Mouse (Mus musculus) lung, adult 2 months (tissue): ENCODE results near the gene Eps8l1. TPM values are rescaled to one million over a fixed set of nuclear protein-coding genes. Genes with fewer than 3 reads are reported as not detected.

Experiments used
- DNase-seq: peaks from one replicate; pipeline ENCODE4 v3.0.0; 2022
- H3K4me1 ChIP-seq: fragments of 200-500 bp; 2 replicates; pipeline ENCODE4 v1.6.1; 2011; ENCODE audit warnings: low read length; ENCODE audit not compliant: control insufficient read depth, insufficient read depth
- H3K4me3 ChIP-seq: fragments of 200-500 bp; replicated peaks from 2 replicates; pipeline ENCODE3; 2011; ENCODE audit warnings: low read depth, mild to moderate bottlenecking, control low read depth, low read length; ENCODE audit errors: extremely low read depth
- CTCF ChIP-seq: fragments of 200-500 bp; IDR thresholded peaks from 2 replicates; pipeline ENCODE4 v1.5.1; 2011; ENCODE audit warnings: mild to moderate bottlenecking, low read length, control low read depth; ENCODE audit not compliant: insufficient read depth
- POLR2A ChIP-seq: fragments of 200-500 bp; IDR thresholded peaks from 2 replicates; pipeline ENCODE4 v1.6.1; 2011; ENCODE audit warnings: low read depth, mild to moderate bottlenecking, control low read depth, low read length, borderline replicate concordance; ENCODE audit errors: extremely low read depth
- WGBS: fragments of 180-500 bp; shearing (Covaris S2); methylation state at CpG from one replicate; pipeline ENCODE4 v1.1.7; 2018; 5-methylcytosine and 5-hydroxymethylcytosine counted together
- polyA plus RNA-seq: library from polyadenylated mRNA; depleted of rRNA; stranded (reverse); fragments of >200 nt; gene quantifications from 2 replicates; pipeline ENCODE4 v1.2.3, GENCODE M21; 2012

Gene Eps8l1
- polyA plus RNA-seq, 1 experiment: 44.8 TPM

GRCm38 (mm10) chr7:4504646-4505435 lies 44.4 kb downstream of the Eps8l1 start:
- Histone ChIP-seq H3K4me3 (no peak overlapping the region), H3K4me1 (peaks cover 4% of the 10 kb centered on the region; the same call in 1 of the 2 replicates)
- TF ChIP-seq POLR2A: no peak
- TF ChIP-seq CTCF: no peak
- DNase-seq: no peak
- 45% methylated on average over 11 of the region's 11 CpGs for WGBS

DNA sequence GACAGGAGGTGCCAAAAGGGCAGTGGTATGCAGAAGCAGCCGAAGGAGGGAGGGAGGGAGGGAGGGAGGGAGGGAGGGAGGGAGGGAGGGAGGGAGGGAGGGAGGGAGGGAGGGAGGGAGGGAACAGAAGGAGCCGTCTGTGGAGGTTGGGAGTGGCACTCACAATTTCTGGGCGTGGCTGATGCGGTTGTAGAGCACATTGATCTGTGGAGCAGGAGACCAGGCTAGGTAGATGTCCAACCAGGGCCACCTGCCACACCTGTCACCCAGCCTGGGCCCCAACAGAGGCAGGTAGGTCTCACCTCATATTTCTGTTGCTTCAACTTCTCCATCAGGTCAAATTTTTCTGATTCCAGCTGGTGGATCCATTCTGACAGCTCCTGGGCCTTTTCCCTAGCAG lies 46.7 kb downstream of the Eps8l1 start:
- no peak for TF ChIP-seq POLR2A
- TF ChIP-seq CTCF: no peak
- WGBS: 60% methylated on average over 3 of the region's 4 CpGs
- Histone ChIP-seq H3K4me1 (no peaks in the 10 kb centered on the region), H3K4me3 (no peak overlapping the region)
- no peak for DNase-seq

- WGBS: 80% methylated on average over 32 of the region's 32 CpGs
- TF ChIP-seq POLR2A: no peak
- TF ChIP-seq CTCF: peak; percentile 35
- Histone ChIP-seq H3K4me3 (no peak overlapping the region), H3K4me1 (no peaks in the 10 kb centered on the region)
- no peak for DNase-seq
Observed at GRCm38 (mm10) chr7:4508062-4508738, 47.7 kb downstream of the Eps8l1 start.

GRCm38 (mm10) chr7:4508739-4509116 lies 48.3 kb downstream of the Eps8l1 start:
- 89% methylated on average over 8 of the region's 8 CpGs for WGBS
- DNase-seq: no peak
- no peak for TF ChIP-seq POLR2A
- TF ChIP-seq CTCF: no peak
- Histone ChIP-seq H3K4me3 (no peak overlapping the region), H3K4me1 (no peaks in the 10 kb centered on the region)

DNA sequence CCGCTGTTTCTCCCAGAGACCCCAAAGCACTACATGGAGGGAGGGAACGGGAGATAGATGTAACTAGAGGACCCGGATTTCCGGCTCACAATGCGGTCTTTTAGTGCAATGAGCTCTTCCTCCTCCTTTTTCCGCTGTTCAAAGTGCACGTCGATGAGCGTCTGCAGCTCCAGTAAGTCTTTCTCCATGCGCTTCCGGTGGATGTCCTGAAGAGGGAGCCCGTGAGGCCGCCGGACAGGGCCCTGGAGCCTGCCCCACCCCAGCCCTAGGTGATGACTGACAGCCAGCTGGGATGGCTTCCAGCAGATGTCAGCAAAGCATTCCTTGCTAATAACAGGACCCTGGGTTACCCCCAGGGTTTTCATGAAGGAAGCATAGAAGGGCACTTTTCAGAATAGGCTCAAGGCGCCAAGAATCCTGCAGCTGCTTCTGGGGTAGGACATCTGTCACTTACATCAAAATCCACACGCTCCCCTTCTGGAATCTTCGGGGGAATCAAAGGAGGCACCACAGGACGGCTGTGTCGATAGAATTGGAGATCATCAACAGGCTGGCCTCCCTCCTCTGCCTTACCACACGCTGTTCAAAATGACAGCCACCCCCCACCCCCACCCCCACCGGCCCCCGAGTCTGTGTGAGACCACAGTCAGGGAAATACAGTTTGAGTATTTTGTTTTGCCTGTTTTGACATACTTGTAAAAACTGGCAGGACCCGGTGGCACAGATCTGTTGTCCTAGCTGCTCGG lies 49.6 kb downstream of the Eps8l1 start:
- peak; percentile 62 for DNase-seq
- Histone ChIP-seq H3K4me1 (no peaks in the 10 kb centered on the region), H3K4me3 (no peak overlapping the region)
- peak; percentile 66 for TF ChIP-seq CTCF
- TF ChIP-seq POLR2A: no peak
- WGBS: 20% methylated on average over 24 of the region's 24 CpGs

DNA sequence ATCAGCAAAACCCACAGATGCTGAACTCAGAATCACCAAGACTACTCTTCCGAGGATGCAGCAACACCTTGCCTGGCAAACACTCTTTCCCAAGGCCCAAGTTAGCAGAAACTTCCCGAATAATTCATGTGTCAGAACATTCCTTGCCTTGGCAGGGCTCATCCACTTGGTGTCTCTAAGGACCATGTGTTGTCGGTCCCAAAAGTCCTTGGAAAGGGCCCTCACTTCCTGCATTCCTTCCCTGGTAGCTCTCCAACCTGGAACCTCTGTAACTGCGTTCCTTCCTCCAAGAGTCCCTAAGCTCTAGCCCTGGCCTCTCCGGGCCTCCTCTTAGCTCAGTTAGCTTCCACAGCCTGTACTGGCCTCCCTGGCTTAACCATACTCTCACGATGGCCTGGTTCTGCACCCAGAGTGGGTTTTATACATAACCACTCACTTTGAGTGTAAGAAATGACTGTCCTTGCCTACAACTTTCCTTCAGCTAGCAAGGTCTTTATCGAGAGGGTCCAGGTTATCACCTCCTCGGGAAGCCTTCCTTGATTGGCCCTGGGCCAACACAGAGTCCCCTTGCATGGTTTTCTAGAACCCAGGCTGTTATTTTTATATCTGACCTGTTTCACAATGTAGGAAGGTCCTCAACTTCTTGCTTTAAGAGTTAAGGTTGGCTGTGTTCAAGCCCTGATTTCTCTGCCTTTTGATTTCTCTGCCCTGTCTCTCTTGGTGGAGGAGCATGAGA lies 51.2 kb downstream of the Eps8l1 start:
- DNase-seq: no peak
- WGBS: 45% methylated on average over 8 of the region's 8 CpGs
- TF ChIP-seq POLR2A: no peak
- TF ChIP-seq CTCF: no peak

GRCm38 (mm10) chr7:4513236-4513635 lies 52.8 kb downstream of the Eps8l1 start:
- TF ChIP-seq CTCF (peak; percentile 80), POLR2A (no peak)
- H3K4me3 ChIP-seq: no peak overlapping the region
- no peaks in the 10 kb centered on the region for H3K4me1 ChIP-seq
- WGBS: 30% methylated on average over 13 of the region's 13 CpGs
- DNase-seq: no peak

More for the DNA sequence above, 51.2 kb downstream of the Eps8l1 start:
- H3K4me3 ChIP-seq: no peak overlapping the region
- no peaks in the 10 kb centered on the region for H3K4me1 ChIP-seq

DNA sequence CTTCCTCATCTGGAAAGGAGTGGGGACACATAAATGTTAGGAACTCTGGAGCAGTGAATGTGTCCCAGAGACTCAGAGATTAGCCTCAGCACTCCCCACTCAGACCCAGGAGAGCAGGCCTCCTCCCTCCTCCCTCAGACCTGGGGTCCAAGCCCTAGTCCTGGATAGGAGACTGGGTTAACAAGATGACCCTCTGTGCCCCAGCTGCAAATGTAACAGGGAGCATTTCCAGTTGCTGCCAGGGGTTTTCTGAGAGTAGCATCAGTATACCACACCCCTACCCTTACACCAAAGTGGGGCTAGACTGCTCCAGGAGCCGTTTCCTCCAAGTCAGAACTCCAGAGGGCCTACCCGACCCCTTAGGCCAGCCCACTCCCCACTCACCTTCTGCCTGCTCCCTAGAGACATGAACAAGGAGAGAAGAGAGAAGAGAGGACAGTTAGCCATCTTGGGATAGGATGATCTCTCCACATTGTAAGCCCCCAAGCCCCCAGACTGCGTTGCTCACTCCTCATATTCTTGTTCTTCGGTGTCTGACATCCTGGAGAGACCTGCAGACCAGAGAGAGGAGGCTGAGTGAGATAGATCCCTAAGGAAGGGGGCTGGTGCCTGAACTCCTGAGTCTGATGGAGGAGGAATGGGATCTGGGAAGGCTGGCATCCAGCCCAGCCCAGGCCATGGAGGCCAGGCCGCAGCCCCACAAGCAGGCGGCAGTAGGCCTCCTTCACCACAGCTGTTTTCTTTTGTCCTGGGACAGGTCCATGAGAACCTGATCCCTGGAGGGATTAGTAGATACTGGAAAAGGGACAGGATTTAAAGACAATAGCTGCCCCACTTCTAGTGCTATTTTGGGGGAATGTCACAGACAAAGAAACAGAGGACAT lies 53.6 kb downstream of the Eps8l1 start:
- Histone ChIP-seq H3K4me1 (no peaks in the 10 kb centered on the region), H3K4me3 (no peak overlapping the region)
- no peak for DNase-seq
- no peak for TF ChIP-seq CTCF
- no peak for TF ChIP-seq POLR2A
- WGBS: 63% methylated on average over 6 of the region's 6 CpGs

DNA sequence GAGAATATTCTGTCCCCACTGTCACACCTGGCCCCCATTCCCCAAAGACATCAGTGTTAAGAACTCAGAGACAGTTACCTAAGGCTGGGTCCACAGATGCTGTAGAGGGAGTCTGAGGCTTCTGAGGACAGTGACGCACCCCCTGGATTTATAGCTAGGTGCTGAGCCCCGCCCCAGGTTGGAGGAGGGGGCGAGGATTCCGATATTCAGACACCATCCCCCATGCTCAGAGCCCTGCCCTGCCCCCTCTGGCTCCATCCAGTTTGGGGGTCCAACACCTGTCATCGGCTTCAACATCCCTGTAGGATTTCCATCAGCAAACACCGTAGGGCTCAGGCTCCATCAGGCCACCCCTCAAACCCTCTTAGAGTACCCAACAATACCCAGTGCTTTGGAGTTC lies 55.4 kb downstream of the Eps8l1 start:
- TF ChIP-seq CTCF (no peak), POLR2A (no peak)
- 63% methylated on average over 6 of the region's 6 CpGs for WGBS
- Histone ChIP-seq H3K4me3 (no peak overlapping the region), H3K4me1 (no peaks in the 10 kb centered on the region)
- DNase-seq: no peak
